Mouse (Mus musculus): ENCODE results near the gene Pole2. TPM values are rescaled to one million over a fixed set of nuclear protein-coding genes. Genes with fewer than 3 reads are reported as not detected.
A peak's percentile ranks its signal among the peaks of the same experiment; 100 is the strongest.

Pole2 gene
- polyA plus RNA-seq, 1 experiment from 2014 or later, result 15.3 TPM

DNA sequence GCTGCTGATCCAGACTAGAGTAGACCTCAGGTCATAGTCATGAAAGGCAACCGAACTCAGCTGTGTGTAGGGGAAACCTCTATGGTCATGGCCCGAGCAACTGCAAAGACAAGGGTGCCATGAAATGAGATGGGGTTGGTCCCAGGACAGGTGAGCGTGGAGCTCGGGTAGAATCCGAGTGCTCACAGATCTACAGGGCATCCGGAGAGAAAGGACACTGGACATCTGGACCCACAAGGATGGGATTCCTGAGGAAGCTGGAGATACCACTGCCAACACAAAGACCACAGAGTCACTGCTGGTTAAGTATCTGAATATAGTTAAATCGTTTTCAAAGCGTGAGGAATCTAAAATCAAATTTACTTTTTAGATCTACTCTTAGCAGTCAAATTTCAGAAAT, 20.6 kb downstream of the Pole2 start:
- Histone ChIP-seq H3K4me1 (no peaks in the 10 kb centered on the region), H3K36me3 (peaks cover 16% of the 10 kb centered on the region; the same call in 1 of the 2 replicates), H3K27me3 (no peaks in the 10 kb centered on the region), H3K4me2 (replicated peaks) (no peak overlapping the region), H3K4me3 (no peak overlapping the region), H3K9me3 (replicated peaks) (no peaks in the 10 kb centered on the region), H3K27ac (no peak overlapping the region), H3K9ac (no peak overlapping the region)
- WGBS, result 94% methylated on average over 8 of the region's 8 CpGs
- no peak for ATAC-seq (ENCODE audit: low FRiP score)

DNA sequence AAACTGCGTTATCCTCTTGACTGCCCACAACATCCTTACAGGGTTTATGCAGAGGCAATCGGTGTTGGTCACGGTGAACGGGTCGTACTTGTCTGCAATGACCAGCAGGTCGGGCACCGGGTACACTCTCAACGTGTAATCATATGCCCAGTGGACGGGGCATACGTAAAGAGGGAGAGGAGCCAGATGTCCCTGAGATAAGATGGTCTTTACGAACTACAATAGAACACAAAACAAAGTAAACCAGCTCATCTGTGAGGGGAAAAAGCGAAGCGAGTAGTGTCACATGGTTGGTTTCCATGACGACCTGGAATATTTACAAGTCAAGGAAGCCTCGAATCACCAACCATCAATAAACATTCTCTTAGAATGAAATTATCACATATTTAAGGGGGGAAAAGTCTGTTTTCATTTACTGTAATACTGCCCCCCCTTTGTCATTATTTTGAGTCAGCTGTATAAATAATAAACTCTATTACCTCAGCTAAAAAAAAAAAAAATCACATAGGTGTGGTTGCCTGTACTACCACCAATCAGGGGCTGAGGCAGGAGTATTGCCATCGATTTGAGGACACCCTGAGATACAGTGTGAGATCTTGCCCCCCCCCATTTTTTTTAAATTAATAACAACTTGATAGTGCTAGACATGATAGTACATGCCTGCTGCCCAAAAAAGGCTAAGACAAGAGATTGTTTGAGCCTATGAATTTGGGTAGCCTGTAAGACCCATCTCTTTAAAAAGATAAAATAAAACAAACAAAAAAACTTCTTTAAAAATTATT, 23.8 kb downstream of the Pole2 start, which contains the start of gene Gm49384:
Gene Gm49384 (minus strand): TSS at position 216 of the 782 bp plus-strand sequence.
- ATAC-seq (ENCODE audit: low FRiP score), result no peak
- WGBS, result 67% methylated on average over 16 of the region's 16 CpGs

DNA sequence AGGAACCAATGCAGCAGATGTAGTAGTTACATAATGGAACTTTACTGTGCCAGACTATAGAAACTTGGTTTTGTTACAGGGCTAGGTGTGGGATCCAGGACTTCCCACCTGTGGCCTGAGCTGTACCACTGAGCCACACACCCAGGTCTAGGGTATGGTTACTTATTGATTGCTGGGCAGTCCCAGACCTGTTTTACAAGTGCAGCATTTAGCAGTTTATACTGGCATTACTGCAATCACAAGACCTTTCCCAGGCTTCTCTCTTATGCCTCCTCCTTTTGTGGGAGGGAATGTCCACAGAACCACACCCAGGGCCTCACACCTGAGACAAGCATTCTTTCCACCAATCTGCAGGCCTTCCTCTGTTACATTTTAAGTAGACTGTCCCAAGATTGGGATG, 29.0 kb downstream of the Pole2 start:
- Histone ChIP-seq H3K4me3 (no peak overlapping the region), H3K9me3 (replicated peaks) (no peaks in the 10 kb centered on the region), H3K9ac (no peak overlapping the region), H3K4me1 (peaks cover 23% of the 10 kb centered on the region), H3K27me3 (no peaks in the 10 kb centered on the region), H3K27ac (no peak overlapping the region), H3K36me3 (peaks cover 20% of the 10 kb centered on the region), H3K4me2 (replicated peaks) (peak overlapping the region; percentile 95; the same call in 1 of the 2 replicates)
- ATAC-seq (ENCODE audit: low FRiP score), result no peak

More for the DNA sequence above, 23.8 kb downstream of the Pole2 start, which contains the start of gene Gm49384:
- peaks cover 26% of the 10 kb centered on the region for H3K36me3 ChIP-seq
- H3K4me3 ChIP-seq, result no peak within 1 kb of the TSS
- no peaks in the 10 kb centered on the region for H3K27me3 ChIP-seq
- no peak within 1 kb of the TSS for H3K27ac ChIP-seq
- no peaks in the 10 kb centered on the region for H3K4me1 ChIP-seq
- H3K9me3 ChIP-seq (replicated peaks), result no peaks in the 10 kb centered on the region
- no peak within 1 kb of the TSS for H3K4me2 ChIP-seq (replicated peaks)
- no peak within 1 kb of the TSS for H3K9ac ChIP-seq

DNA sequence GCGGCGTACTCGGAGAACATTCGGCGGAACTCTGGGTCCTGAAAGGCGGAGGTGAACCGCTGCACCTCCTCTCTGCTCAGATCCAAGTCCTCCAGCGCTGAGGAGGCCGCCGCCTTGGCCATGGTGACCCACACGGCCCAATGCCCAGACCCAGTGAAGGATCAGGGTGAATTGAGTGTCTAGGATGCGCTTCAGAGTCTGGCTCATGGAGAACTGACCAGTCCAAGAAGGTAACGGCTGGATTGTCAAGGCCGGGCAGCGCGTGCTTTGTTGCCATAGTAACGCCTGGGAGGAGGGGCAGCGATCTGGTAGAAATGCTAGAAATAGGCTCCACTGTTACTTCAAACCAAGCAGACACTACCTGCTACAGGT, 29.8 kb downstream of the Pole2 start, which contains the start of gene Dnaaf2:
Gene Dnaaf2 (minus strand): TSS at position 266 of the 372 bp plus-strand sequence.
- no peaks in the 10 kb centered on the region for H3K27me3 ChIP-seq
- peak; percentile 65 for ATAC-seq (ENCODE audit: low FRiP score)
- peak within 1 kb of the TSS; percentile 95 for H3K4me2 ChIP-seq (replicated peaks)
- under 1% methylated on average over 18 of the region's 18 CpGs for WGBS
- peak within 1 kb of the TSS; percentile 83 for H3K4me3 ChIP-seq
- H3K9me3 ChIP-seq (replicated peaks), result no peaks in the 10 kb centered on the region
- H3K36me3 ChIP-seq, result peaks cover 20% of the 10 kb centered on the region
- H3K4me1 ChIP-seq, result peaks cover 23% of the 10 kb centered on the region
- H3K9ac ChIP-seq, result peak within 1 kb of the TSS; percentile 87
- H3K27ac ChIP-seq, result peak within 1 kb of the TSS; percentile 93

DNA sequence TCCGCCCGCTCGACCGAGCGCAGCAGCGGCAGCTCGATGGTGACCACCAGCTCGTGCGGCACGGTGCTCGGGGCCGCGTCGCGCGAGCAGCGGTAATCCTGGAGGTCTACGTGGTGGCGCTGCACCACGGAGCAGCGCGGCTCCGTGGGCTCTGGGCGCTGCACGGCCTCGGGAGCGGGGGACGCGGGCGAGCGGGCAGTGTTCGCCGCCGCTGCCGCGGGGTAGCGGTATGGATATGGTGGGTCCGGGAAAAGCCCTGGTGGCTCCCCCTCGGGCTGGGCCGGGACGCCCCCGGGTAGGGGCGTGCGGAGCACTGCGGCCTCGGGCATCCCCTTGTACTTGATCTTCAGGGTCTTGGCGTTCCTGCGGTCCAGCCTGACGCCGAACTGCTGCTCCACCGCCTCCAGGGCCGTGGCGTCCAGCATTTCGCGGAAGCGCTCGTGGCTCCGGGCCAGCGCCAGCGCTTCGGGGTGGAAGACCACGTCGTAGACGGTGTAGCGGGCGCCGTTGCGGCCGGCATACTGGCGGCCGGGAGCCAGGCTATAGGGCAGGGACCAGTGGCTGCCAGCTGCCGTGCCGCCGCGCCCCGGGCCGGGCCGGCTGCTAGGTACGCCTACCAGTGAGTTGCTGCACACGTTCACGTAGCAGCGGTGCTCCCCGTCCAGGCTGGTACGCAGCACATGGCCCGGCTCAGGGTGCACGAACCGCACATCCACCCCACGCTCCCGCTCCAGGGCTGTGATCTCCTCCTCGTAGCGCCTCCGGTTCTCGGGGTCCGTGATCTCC, 30.4 kb downstream of the Pole2 start:
- ATAC-seq (ENCODE audit: low FRiP score), result peak; percentile 81
- Histone ChIP-seq H3K27ac (peak overlapping the region; percentile 93), H3K9me3 (replicated peaks) (no peaks in the 10 kb centered on the region), H3K4me1 (peaks cover 23% of the 10 kb centered on the region), H3K9ac (peak overlapping the region; percentile 87), H3K4me3 (peak overlapping the region; percentile 83), H3K36me3 (peaks cover 22% of the 10 kb centered on the region), H3K4me2 (replicated peaks) (peak overlapping the region; percentile 95), H3K27me3 (no peaks in the 10 kb centered on the region)
- WGBS, result under 1% methylated on average over 90 of the region's 94 CpGs

DNA sequence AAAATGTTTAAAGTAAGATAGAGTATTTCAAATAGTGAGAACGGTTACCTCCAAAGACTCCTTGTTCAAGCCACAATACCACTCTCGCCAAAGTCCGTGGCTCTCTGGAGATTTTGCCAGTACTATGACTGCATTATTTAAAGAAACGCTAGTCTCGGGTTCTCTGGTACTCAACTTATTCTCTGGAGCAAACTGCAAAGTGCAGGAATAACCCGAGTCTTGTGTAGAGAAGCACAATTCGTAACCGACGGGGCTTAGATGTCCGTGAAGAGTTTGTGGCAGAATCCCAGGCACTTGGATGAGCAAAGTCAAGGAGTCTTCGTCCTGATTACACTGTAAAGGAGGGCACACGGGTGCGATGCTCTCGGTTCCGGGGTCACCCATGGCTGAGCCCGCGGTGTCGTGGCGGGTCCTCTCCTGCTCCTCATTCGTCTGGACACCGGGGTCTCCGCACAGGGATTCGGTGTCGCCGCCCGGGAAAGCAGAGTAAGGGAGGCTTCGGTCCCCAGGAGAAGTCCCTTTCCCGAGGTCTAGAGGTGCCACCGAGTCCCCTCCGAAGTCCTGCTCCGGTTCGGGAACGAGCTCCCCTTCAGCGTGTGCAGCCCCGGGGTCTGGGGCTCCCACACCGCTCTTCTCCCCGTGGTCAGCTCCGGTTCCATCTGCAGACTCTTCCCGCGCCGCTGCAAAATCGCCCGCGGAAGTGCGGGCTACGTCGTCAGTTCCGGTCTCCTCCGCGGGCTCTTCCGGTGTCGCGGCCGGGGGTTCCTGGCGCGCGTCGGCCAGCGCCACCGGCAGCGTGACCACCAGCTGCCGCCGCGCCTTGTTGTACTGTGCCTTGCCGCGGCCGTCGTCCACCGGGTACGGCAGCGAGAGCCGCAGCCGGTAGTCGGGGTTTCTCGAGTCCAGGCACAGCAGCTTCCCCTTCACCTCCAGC, 31.3 kb downstream of the Pole2 start, which contains the start of gene Gm49383:
Gene Gm49383 (minus strand): TSS at position 661 of the 934 bp plus-strand sequence.
- Histone ChIP-seq H3K4me1 (peaks cover 23% of the 10 kb centered on the region), H3K36me3 (peaks cover 18% of the 10 kb centered on the region), H3K4me2 (replicated peaks) (peak within 1 kb of the TSS; percentile 95), H3K27ac (peak within 1 kb of the TSS; percentile 93), H3K9me3 (replicated peaks) (no peaks in the 10 kb centered on the region), H3K9ac (peak within 1 kb of the TSS; percentile 87), H3K27me3 (no peaks in the 10 kb centered on the region), H3K4me3 (peak within 1 kb of the TSS; percentile 83)
- ATAC-seq (ENCODE audit: low FRiP score), result peak; percentile 83
- under 1% methylated on average over 73 of the region's 75 CpGs for WGBS

DNA sequence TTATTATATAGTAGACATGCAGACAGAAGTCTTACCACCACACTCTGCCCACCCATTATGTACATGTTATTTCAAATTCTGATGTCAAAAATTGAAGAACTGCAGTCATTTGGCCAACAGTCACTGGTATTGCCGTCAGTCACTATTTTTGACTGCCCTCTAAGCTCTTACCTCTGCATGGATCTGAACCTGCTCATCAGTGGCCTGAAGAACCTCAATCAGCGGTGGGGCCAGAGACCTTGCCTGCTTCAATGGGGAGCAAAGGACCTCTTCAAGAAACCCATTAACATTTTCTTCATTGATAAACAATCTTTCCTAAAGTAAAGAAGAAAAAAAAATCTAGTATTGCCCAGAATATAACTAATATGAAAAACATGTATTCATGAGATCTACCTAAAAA, 35.4 kb downstream of the Pole2 start:
- H3K4me3 ChIP-seq, result no peak overlapping the region
- peaks cover 9% of the 10 kb centered on the region for H3K4me1 ChIP-seq
- no peaks in the 10 kb centered on the region for H3K9me3 ChIP-seq (replicated peaks)
- no peak overlapping the region for H3K9ac ChIP-seq
- H3K36me3 ChIP-seq, result peaks cover 24% of the 10 kb centered on the region
- no peaks in the 10 kb centered on the region for H3K27me3 ChIP-seq
- WGBS, result 92% methylated on average over 2 of the region's 2 CpGs
- ATAC-seq (ENCODE audit: low FRiP score), result no peak
- no peak overlapping the region for H3K27ac ChIP-seq
- no peak overlapping the region for H3K4me2 ChIP-seq (replicated peaks)

DNA sequence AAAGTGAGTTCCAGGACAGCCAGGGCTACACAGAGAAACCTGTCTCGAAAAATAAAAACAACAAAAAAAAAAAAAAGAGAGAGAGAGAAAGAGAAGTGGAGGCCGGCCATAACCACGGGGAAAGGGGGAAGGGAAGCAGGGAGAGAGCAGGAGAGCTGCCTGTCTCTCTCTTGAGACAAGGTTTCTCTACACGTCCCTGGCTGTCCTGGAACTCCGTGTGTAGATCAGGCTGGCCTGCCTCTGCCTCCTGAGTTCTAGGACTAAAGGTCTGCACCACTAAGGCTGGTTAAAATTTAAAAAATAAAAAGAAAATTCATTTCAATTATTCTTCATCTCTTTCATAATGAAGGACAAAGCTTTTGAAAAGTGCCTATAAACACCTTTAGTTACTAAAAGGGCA, 36.6 kb downstream of the Pole2 start:
- H3K4me2 ChIP-seq (replicated peaks), result no peak overlapping the region
- H3K9me3 ChIP-seq (replicated peaks), result no peaks in the 10 kb centered on the region
- no peak overlapping the region for H3K4me3 ChIP-seq
- H3K9ac ChIP-seq, result no peak overlapping the region
- H3K36me3 ChIP-seq, result peaks cover 24% of the 10 kb centered on the region
- no peak for ATAC-seq (ENCODE audit: low FRiP score)
- no peak overlapping the region for H3K27ac ChIP-seq
- 96% methylated on average over 5 of the region's 5 CpGs for WGBS
- peaks cover 14% of the 10 kb centered on the region for H3K4me1 ChIP-seq
- no peaks in the 10 kb centered on the region for H3K27me3 ChIP-seq

DNA sequence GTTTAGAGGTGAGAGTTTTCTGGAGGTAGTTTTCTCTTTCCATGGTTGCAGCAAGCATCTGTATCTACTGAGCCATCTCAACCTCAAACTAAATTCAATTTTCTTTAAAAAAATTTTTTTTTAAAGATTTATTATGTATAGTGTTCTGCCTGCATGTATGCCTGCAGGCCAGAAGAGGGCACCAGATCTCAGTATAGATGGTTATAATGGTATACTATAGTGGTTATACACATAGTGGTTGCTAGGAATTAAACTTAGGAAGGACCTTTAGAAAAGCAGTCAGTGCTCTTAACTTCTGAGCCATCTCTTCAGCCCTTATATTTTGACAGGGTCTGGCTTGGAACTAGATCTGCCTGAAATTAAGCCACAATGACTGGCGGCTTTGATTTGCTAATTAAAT, 37.5 kb downstream of the Pole2 start:
- H3K36me3 ChIP-seq, result peaks cover 24% of the 10 kb centered on the region
- 96% methylated on average over 1 of the region's 1 CpGs for WGBS
- H3K27me3 ChIP-seq, result no peaks in the 10 kb centered on the region

DNA sequence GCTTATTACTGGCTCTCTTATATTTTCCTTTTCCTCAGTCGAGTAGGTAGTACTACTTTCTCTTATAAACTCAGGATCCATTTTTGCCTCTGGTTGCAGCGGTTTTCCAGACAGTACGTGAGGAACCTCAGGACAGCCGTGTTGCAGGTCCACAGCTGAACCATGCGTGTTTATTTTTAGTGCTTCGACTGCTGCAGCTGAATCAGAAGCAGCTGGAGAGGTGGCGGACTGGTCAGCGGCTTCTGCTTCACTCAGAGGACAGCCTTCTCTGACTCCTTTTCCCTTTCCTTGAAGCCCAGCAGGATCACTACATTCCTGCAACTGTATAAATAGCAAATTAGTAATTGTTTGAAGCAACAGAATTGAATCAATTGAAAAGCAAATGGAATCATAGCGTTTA, 37.9 kb downstream of the Pole2 start:
- Histone ChIP-seq H3K27ac (no peak overlapping the region), H3K9me3 (replicated peaks) (no peaks in the 10 kb centered on the region), H3K27me3 (no peaks in the 10 kb centered on the region), H3K4me2 (replicated peaks) (no peak overlapping the region), H3K4me1 (peaks cover 13% of the 10 kb centered on the region), H3K9ac (no peak overlapping the region), H3K4me3 (no peak overlapping the region), H3K36me3 (peaks cover 24% of the 10 kb centered on the region)
- WGBS, result 91% methylated on average over 9 of the region's 9 CpGs
- ATAC-seq (ENCODE audit: low FRiP score), result no peak

More for the DNA sequence above, 37.5 kb downstream of the Pole2 start:
- H3K27ac ChIP-seq, result no peak overlapping the region
- no peak overlapping the region for H3K4me2 ChIP-seq (replicated peaks)
- no peak for ATAC-seq (ENCODE audit: low FRiP score)
- no peak overlapping the region for H3K4me3 ChIP-seq
- H3K9me3 ChIP-seq (replicated peaks), result no peaks in the 10 kb centered on the region
- no peak overlapping the region for H3K9ac ChIP-seq
- peaks cover 8% of the 10 kb centered on the region for H3K4me1 ChIP-seq

DNA sequence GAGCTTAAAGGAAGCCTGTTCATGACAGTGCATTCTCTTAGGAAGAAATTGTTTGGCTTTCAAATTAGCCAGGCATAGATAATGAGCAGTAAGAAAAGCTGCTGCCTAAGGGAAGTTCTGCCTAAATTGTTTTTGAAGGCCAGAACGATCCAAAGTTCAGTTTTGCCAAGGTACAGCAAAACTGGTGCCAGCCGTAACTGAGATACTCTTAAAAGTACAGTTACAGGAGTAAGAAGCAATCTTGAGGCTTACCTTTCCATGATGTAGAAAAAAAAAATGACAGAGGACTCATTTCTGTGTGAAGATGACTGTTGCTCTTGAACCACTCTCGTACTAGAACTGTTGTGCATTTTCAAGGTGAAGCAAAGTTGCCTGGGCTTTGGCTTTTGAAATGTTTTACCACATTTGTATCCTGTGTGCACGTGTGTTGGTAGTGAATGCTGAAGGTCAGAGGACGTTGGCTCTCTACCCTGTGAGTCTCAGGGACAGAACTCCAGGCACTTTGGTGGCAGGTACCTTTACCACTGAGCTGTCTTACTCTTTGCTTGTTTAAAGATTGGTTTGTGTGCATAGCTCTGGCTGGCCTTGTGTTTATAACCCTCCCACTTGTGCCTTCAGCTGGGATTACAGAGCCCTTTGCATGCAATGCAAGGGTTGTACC, 41.1 kb downstream of the Pole2 start:
- H3K9me3 ChIP-seq (replicated peaks), result no peaks in the 10 kb centered on the region
- H3K4me1 ChIP-seq, result peaks cover 19% of the 10 kb centered on the region
- H3K4me2 ChIP-seq (replicated peaks), result no peak overlapping the region; the same call in 1 of the 2 replicates
- no peak for ATAC-seq (ENCODE audit: low FRiP score)
- H3K9ac ChIP-seq, result no peak overlapping the region
- H3K4me3 ChIP-seq, result no peak overlapping the region
- no peak overlapping the region for H3K27ac ChIP-seq
- no peaks in the 10 kb centered on the region for H3K27me3 ChIP-seq
- 78% methylated on average over 5 of the region's 5 CpGs for WGBS
- peaks cover 24% of the 10 kb centered on the region for H3K36me3 ChIP-seq

Data from hindbrain, embryonic 12.5 days (tissue).